Mouse (Mus musculus): ENCODE measurements around the gene Emcn. TPM values are rescaled to one million over a fixed set of nuclear protein-coding genes. Genes with fewer than 3 reads are reported as not detected.

The Emcn gene
- polyA plus RNA-seq, 1 experiment from 2014 or later, result 30.9 TPM

GRCm38 (mm10) chr3:137356697-137357096, 15.8 kb downstream of the Emcn start:
- ATAC-seq (ENCODE audit: low FRiP score) (no peak), DNase-seq (ENCODE audit: low spot score) (no peak)
- Histone ChIP-seq H3K36me3 (ENCODE audit: control insufficient read depth, insufficient read depth, low read length) (no peaks in the 10 kb centered on the region), H3K4me3 (ENCODE audit: low read depth, low read length) (no peak overlapping the region), H3K4me1 (replicated peaks; ENCODE audit: control insufficient read depth, insufficient read depth, low read length) (no peaks in the 10 kb centered on the region), H3K9me3 (ENCODE audit: control insufficient read depth, low read length) (no peaks in the 10 kb centered on the region), H3K9ac (ENCODE audit: low read depth, low read length) (no peak overlapping the region), H3K27me3 (ENCODE audit: control insufficient read depth, insufficient read depth, low read length) (no peaks in the 10 kb centered on the region), H3K4me2 (replicated peaks; ENCODE audit: low read depth, low read length) (no peak overlapping the region), H3K27ac (ENCODE audit: low read depth, low read length) (no peak overlapping the region)
- 88% methylated on average over 4 of the region's 4 CpGs for WGBS

GRCm38 (mm10) chr3:137367123-137367825, 26.4 kb downstream of the Emcn start:
- H3K27ac ChIP-seq (ENCODE audit: low read depth, low read length), result no peak overlapping the region
- DNase-seq (ENCODE audit: low spot score), result no peak
- no peak for ATAC-seq (ENCODE audit: low FRiP score)
- H3K36me3 ChIP-seq (ENCODE audit: control insufficient read depth, insufficient read depth, low read length), result no peaks in the 10 kb centered on the region
- no peak overlapping the region for H3K4me3 ChIP-seq (ENCODE audit: low read depth, low read length)
- 86% methylated on average over 6 of the region's 6 CpGs for WGBS
- H3K4me2 ChIP-seq (replicated peaks; ENCODE audit: low read depth, low read length), result no peak overlapping the region
- H3K9ac ChIP-seq (ENCODE audit: low read depth, low read length), result no peak overlapping the region
- H3K9me3 ChIP-seq (ENCODE audit: control insufficient read depth, low read length), result no peaks in the 10 kb centered on the region
- no peaks in the 10 kb centered on the region for H3K4me1 ChIP-seq (replicated peaks; ENCODE audit: control insufficient read depth, insufficient read depth, low read length)
- no peaks in the 10 kb centered on the region for H3K27me3 ChIP-seq (ENCODE audit: control insufficient read depth, insufficient read depth, low read length)

- Histone ChIP-seq H3K4me2 (replicated peaks; ENCODE audit: low read depth, low read length) (no peak overlapping the region), H3K9ac (ENCODE audit: low read depth, low read length) (no peak overlapping the region), H3K36me3 (ENCODE audit: control insufficient read depth, insufficient read depth, low read length) (no peaks in the 10 kb centered on the region), H3K4me3 (ENCODE audit: low read depth, low read length) (no peak overlapping the region), H3K9me3 (ENCODE audit: control insufficient read depth, low read length) (no peaks in the 10 kb centered on the region), H3K27me3 (ENCODE audit: control insufficient read depth, insufficient read depth, low read length) (no peaks in the 10 kb centered on the region), H3K4me1 (replicated peaks; ENCODE audit: control insufficient read depth, insufficient read depth, low read length) (no peaks in the 10 kb centered on the region), H3K27ac (ENCODE audit: low read depth, low read length) (no peak overlapping the region)
- 69% methylated on average over 3 of the region's 3 CpGs for WGBS
- DNase-seq (ENCODE audit: low spot score) (no peak), ATAC-seq (ENCODE audit: low FRiP score) (no peak)
These were observed 27.0 kb downstream of the Emcn start for GRCm38 (mm10) chr3:137367826-137368325.

GRCm38 (mm10) chr3:137372854-137373253, 32.0 kb downstream of the Emcn start:
- DNase-seq (ENCODE audit: low spot score) (no peak), ATAC-seq (ENCODE audit: low FRiP score) (no peak)
- 88% methylated on average over 4 of the region's 4 CpGs for WGBS
- H3K4me2 ChIP-seq (replicated peaks; ENCODE audit: low read depth, low read length), result no peak overlapping the region
- H3K4me3 ChIP-seq (ENCODE audit: low read depth, low read length), result no peak overlapping the region
- H3K9ac ChIP-seq (ENCODE audit: low read depth, low read length), result no peak overlapping the region
- H3K9me3 ChIP-seq (ENCODE audit: control insufficient read depth, low read length), result no peaks in the 10 kb centered on the region
- no peaks in the 10 kb centered on the region for H3K27me3 ChIP-seq (ENCODE audit: control insufficient read depth, insufficient read depth, low read length)
- no peaks in the 10 kb centered on the region for H3K4me1 ChIP-seq (replicated peaks; ENCODE audit: control insufficient read depth, insufficient read depth, low read length)
- H3K27ac ChIP-seq (ENCODE audit: low read depth, low read length), result no peak overlapping the region
- H3K36me3 ChIP-seq (ENCODE audit: control insufficient read depth, insufficient read depth, low read length), result no peaks in the 10 kb centered on the region

GRCm38 (mm10) chr3:137382311-137382710, 41.4 kb downstream of the Emcn start:
- H3K27ac ChIP-seq (ENCODE audit: low read depth, low read length), result no peak overlapping the region
- H3K9me3 ChIP-seq (ENCODE audit: control insufficient read depth, low read length), result no peaks in the 10 kb centered on the region
- DNase-seq (ENCODE audit: low spot score) (no peak), ATAC-seq (ENCODE audit: low FRiP score) (no peak)
- no peak overlapping the region for H3K9ac ChIP-seq (ENCODE audit: low read depth, low read length)
- no peak overlapping the region for H3K4me2 ChIP-seq (replicated peaks; ENCODE audit: low read depth, low read length)
- H3K36me3 ChIP-seq (ENCODE audit: control insufficient read depth, insufficient read depth, low read length), result no peaks in the 10 kb centered on the region
- no peaks in the 10 kb centered on the region for H3K27me3 ChIP-seq (ENCODE audit: control insufficient read depth, insufficient read depth, low read length)
- WGBS, result 88% methylated on average over 2 of the region's 2 CpGs
- H3K4me1 ChIP-seq (replicated peaks; ENCODE audit: control insufficient read depth, insufficient read depth, low read length), result no peaks in the 10 kb centered on the region
- no peak overlapping the region for H3K4me3 ChIP-seq (ENCODE audit: low read depth, low read length)

GRCm38 (mm10) chr3:137395588-137395987, 54.7 kb downstream of the Emcn start:
- no peak overlapping the region for H3K9ac ChIP-seq (ENCODE audit: low read depth, low read length)
- no peaks in the 10 kb centered on the region for H3K36me3 ChIP-seq (ENCODE audit: control insufficient read depth, insufficient read depth, low read length)
- no peak overlapping the region for H3K4me3 ChIP-seq (ENCODE audit: low read depth, low read length)
- no peaks in the 10 kb centered on the region for H3K9me3 ChIP-seq (ENCODE audit: control insufficient read depth, low read length)
- 69% methylated on average over 11 of the region's 11 CpGs for WGBS
- ATAC-seq (ENCODE audit: low FRiP score) (no peak), DNase-seq (ENCODE audit: low spot score) (no peak)
- no peaks in the 10 kb centered on the region for H3K27me3 ChIP-seq (ENCODE audit: control insufficient read depth, insufficient read depth, low read length)
- no peak overlapping the region for H3K4me2 ChIP-seq (replicated peaks; ENCODE audit: low read depth, low read length)
- H3K4me1 ChIP-seq (replicated peaks; ENCODE audit: control insufficient read depth, insufficient read depth, low read length), result no peaks in the 10 kb centered on the region
- H3K27ac ChIP-seq (ENCODE audit: low read depth, low read length), result no peak overlapping the region

GRCm38 (mm10) chr3:137415451-137416086, 74.7 kb downstream of the Emcn start:
- no peaks in the 10 kb centered on the region for H3K36me3 ChIP-seq (ENCODE audit: control insufficient read depth, insufficient read depth, low read length)
- no peak for DNase-seq (ENCODE audit: low spot score)
- no peak for ATAC-seq (ENCODE audit: low FRiP score)
- no peaks in the 10 kb centered on the region for H3K4me1 ChIP-seq (replicated peaks; ENCODE audit: control insufficient read depth, insufficient read depth, low read length)
- no peak overlapping the region for H3K4me2 ChIP-seq (replicated peaks; ENCODE audit: low read depth, low read length)
- H3K27me3 ChIP-seq (ENCODE audit: control insufficient read depth, insufficient read depth, low read length), result no peaks in the 10 kb centered on the region
- no peak overlapping the region for H3K9ac ChIP-seq (ENCODE audit: low read depth, low read length)
- WGBS, result 70% methylated on average over 5 of the region's 5 CpGs
- no peak overlapping the region for H3K4me3 ChIP-seq (ENCODE audit: low read depth, low read length)
- H3K9me3 ChIP-seq (ENCODE audit: control insufficient read depth, low read length), result no peaks in the 10 kb centered on the region
- H3K27ac ChIP-seq (ENCODE audit: low read depth, low read length), result no peak overlapping the region

- H3K36me3 ChIP-seq (ENCODE audit: control insufficient read depth, insufficient read depth, low read length), result no peaks in the 10 kb centered on the region
- no peak overlapping the region for H3K27ac ChIP-seq (ENCODE audit: low read depth, low read length)
- H3K4me3 ChIP-seq (ENCODE audit: low read depth, low read length), result no peak overlapping the region
- DNase-seq (ENCODE audit: low spot score) (peak; percentile 46), ATAC-seq (ENCODE audit: low FRiP score) (no peak)
- H3K4me2 ChIP-seq (replicated peaks; ENCODE audit: low read depth, low read length), result no peak overlapping the region
- H3K4me1 ChIP-seq (replicated peaks; ENCODE audit: control insufficient read depth, insufficient read depth, low read length), result no peaks in the 10 kb centered on the region
- WGBS, result 72% methylated on average over 4 of the region's 4 CpGs
- H3K9me3 ChIP-seq (ENCODE audit: control insufficient read depth, low read length), result no peaks in the 10 kb centered on the region
- no peaks in the 10 kb centered on the region for H3K27me3 ChIP-seq (ENCODE audit: control insufficient read depth, insufficient read depth, low read length)
- no peak overlapping the region for H3K9ac ChIP-seq (ENCODE audit: low read depth, low read length)
These were observed 77.8 kb downstream of the Emcn start for GRCm38 (mm10) chr3:137418636-137419035.

- WGBS, result 91% methylated on average over 6 of the region's 6 CpGs
- no peak overlapping the region for H3K9ac ChIP-seq (ENCODE audit: low read depth, low read length)
- H3K27ac ChIP-seq (ENCODE audit: low read depth, low read length), result no peak overlapping the region
These were observed 88.6 kb downstream of the Emcn start for GRCm38 (mm10) chr3:137429516-137429915.

More at GRCm38 (mm10) chr3:137429516-137429915, 88.6 kb downstream of the Emcn start:
- H3K4me3 ChIP-seq (ENCODE audit: low read depth, low read length), result no peak overlapping the region
- H3K9me3 ChIP-seq (ENCODE audit: control insufficient read depth, low read length), result no peaks in the 10 kb centered on the region
- H3K27me3 ChIP-seq (ENCODE audit: control insufficient read depth, insufficient read depth, low read length), result no peaks in the 10 kb centered on the region
- no peak for DNase-seq (ENCODE audit: low spot score)
- no peak overlapping the region for H3K4me2 ChIP-seq (replicated peaks; ENCODE audit: low read depth, low read length)
- H3K36me3 ChIP-seq (ENCODE audit: control insufficient read depth, insufficient read depth, low read length), result no peaks in the 10 kb centered on the region
- no peak for ATAC-seq (ENCODE audit: low FRiP score)
- H3K4me1 ChIP-seq (replicated peaks; ENCODE audit: control insufficient read depth, insufficient read depth, low read length), result no peaks in the 10 kb centered on the region
